Mouse (Mus musculus) heart, embryonic 10.5 days (tissue): Measurements from ENCODE around the gene Clec5a. TPM values are rescaled to one million over a fixed set of nuclear protein-coding genes. Genes with fewer than 3 reads are reported as not detected.

Source experiments
- DNase-seq: peaks from one replicate; pipeline ENCODE4 v3.0.0-alpha.2; 2017; ENCODE audit warnings: low spot score
- H3K27ac ChIP-seq: fragments of 300-500 bp; sonication (generic); 2 replicates; pipeline ENCODE4 v1.5.1; 2016; ENCODE audit warnings: mild to moderate bottlenecking
- H3K27me3 ChIP-seq: fragments of 300-500 bp; sonication (generic); 2 replicates; pipeline ENCODE4 v1.6.1; 2016; ENCODE audit warnings: mild to moderate bottlenecking; ENCODE audit not compliant: poor library complexity, insufficient read depth, severe bottlenecking
- H3K36me3 ChIP-seq: fragments of 300-500 bp; sonication (generic); 2 replicates; pipeline ENCODE4 v1.6.1; 2016; ENCODE audit warnings: mild to moderate bottlenecking, moderate library complexity
- H3K4me1 ChIP-seq: fragments of 300-500 bp; sonication (generic); 2 replicates; pipeline ENCODE4 v1.6.1; 2016; ENCODE audit warnings: mild to moderate bottlenecking
- H3K4me3 ChIP-seq: fragments of 300-500 bp; sonication (generic); 2 replicates; pipeline ENCODE4 v1.5.1; 2016; ENCODE audit warnings: mild to moderate bottlenecking, moderate library complexity
- H3K9me3 ChIP-seq: fragments of 300-500 bp; sonication (generic); 2 replicates; pipeline ENCODE4 v1.6.1; 2016; ENCODE audit warnings: mild to moderate bottlenecking, moderate library complexity
- WGBS: fragments of 180-500 bp; shearing (Covaris S2); methylation state at CpG from one replicate; pipeline ENCODE4 v1.1.7; 2016; 5-methylcytosine and 5-hydroxymethylcytosine counted together
- polyA plus RNA-seq: library from polyadenylated mRNA; unstranded; fragments of >200 nt; fragmentation: Nextera tagmentation; extraction: Ambion mirVana; gene quantifications from 2 replicates; pipeline ENCODE4 v1.2.1, GENCODE M21; 2016

Gene Clec5a
- polyA plus RNA-seq, 1 experiment from 2014 or later, result 0.53 TPM

DNA sequence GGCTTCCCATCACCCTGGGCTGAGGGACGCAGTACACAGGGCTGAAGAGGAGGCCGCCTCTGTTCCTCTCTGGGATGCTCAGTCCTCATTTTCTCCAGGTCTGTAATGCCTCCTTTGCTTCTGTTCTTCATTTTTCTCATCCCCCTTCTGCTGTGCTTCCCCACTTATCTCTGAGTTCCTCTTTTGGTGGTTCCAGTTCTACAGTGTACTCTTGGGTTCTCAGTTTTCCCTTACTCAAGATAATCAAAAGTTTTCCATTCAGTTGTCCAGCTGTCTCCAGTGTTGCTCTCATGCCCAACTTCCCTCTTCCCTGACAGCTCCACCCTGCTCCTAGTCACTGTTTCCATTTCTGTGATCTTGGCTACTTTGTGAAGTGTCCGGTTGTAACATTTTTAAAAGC is 12.0 kb downstream of the Clec5a start:
- Histone ChIP-seq H3K4me3 (no peak overlapping the region), H3K4me1 (no peaks in the 10 kb centered on the region), H3K27me3 (no peaks in the 10 kb centered on the region), H3K27ac (no peak overlapping the region), H3K36me3 (no peaks in the 10 kb centered on the region), H3K9me3 (no peaks in the 10 kb centered on the region)
- 51% methylated on average over 3 of the region's 3 CpGs for WGBS
- no peak for DNase-seq

GRCm38 (mm10) chr6:40569187-40569586 is 16.4 kb downstream of the Clec5a start, which contains the start of gene Olfr460:
TSS of gene Olfr460 (plus strand) at chr6:40569487.
- no peaks in the 10 kb centered on the region for H3K4me1 ChIP-seq
- H3K27me3 ChIP-seq, result no peaks in the 10 kb centered on the region
- H3K9me3 ChIP-seq, result no peaks in the 10 kb centered on the region
- DNase-seq, result no peak
- WGBS, result 82% methylated on average over 3 of the region's 3 CpGs
- H3K27ac ChIP-seq, result no peak within 1 kb of the TSS
- H3K4me3 ChIP-seq, result no peak within 1 kb of the TSS
- no peaks in the 10 kb centered on the region for H3K36me3 ChIP-seq

DNA sequence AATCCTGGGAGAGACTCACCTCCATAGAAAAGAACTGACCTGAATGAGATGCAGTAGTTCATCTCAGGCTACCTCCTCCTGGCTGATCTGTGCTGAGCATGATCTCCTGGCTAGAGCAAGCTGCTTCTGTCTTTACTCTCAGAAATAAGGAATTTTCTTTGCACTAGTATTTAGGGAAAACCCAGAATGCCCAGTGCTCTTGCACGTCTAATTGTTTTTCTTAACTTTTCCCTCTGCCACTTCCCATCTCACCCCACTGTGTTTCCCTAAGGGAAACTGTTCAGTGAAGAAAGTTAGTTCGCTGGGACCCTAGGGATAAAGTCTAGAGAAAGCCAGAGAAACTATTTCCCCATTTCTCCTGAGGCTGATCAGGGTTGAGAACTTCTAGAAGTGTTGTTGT is 30.7 kb downstream of the Clec5a start, which contains the start of gene Olfr461:
Gene Olfr461, minus strand, starts transcription at position 101 of the 400 bp plus-strand sequence.
- Histone ChIP-seq H3K4me1 (no peaks in the 10 kb centered on the region), H3K27ac (no peak within 1 kb of the TSS), H3K4me3 (no peak within 1 kb of the TSS), H3K9me3 (no peaks in the 10 kb centered on the region), H3K36me3 (no peaks in the 10 kb centered on the region), H3K27me3 (no peaks in the 10 kb centered on the region)
- 83% methylated on average over 2 of the region's 2 CpGs for WGBS
- no peak for DNase-seq

DNA sequence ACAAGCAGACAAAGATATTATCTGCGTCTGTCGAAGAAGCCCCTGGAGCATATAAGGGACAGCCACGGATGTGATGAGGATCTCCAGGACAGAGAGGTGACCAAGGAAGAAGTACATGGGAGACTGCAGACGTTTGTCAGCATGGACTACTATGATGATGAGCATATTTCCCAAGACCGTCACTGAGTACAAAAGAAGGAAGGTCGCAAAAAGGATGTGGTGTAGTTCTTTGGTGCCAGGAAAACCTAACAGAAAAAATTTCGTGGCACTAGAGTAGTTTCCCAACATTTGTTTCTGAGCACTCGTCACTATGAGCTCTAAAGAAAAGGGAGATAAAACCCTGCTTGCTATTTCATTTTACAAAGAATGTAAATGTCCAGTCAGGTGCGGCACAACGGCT is 40.9 kb downstream of the Clec5a start:
- Histone ChIP-seq H3K27me3 (no peaks in the 10 kb centered on the region), H3K4me3 (no peak overlapping the region), H3K4me1 (no peaks in the 10 kb centered on the region), H3K36me3 (no peaks in the 10 kb centered on the region), H3K9me3 (no peaks in the 10 kb centered on the region), H3K27ac (no peak overlapping the region)
- DNase-seq, result no peak
- WGBS, result 81% methylated on average over 10 of the region's 10 CpGs

Other genes starting within 250 kb of the Clec5a start
- gene E330009J07Rik, start 149.7 kb downstream of the Clec5a start, polyA plus RNA-seq, result 3.6 and 6.8 TPM in 2 replicates
- gene Wee2, start 146.7 kb downstream of the Clec5a start, polyA plus RNA-seq, result 0.04 TPM in 1 of 2 replicates, not detected in the other
- gene Ssbp1, start 114.5 kb downstream of the Clec5a start, polyA plus RNA-seq, result 122 and 162 TPM in 2 replicates
- gene Tas2r137, start 94.6 kb downstream of the Clec5a start, polyA plus RNA-seq, result not detected in 2 replicates
- gene Tas2r108, start 92.3 kb downstream of the Clec5a start, polyA plus RNA-seq, result not detected in 2 replicates
- 0.41 TPM in 1 of 2 replicates, not detected in the other for gene Prss37, start 66.3 kb downstream of the Clec5a start, polyA plus RNA-seq
- not detected in 2 replicates for gene Olfr461, start 30.8 kb downstream of the Clec5a start, polyA plus RNA-seq
- not detected in 2 replicates for gene Olfr460, start 16.3 kb downstream of the Clec5a start, polyA plus RNA-seq
- gene Tas2r138, start 27.5 kb upstream of the Clec5a start, polyA plus RNA-seq, result not detected in 2 replicates
- gene Mgam, start 43.0 kb upstream of the Clec5a start, polyA plus RNA-seq, result 0.02 and 0.24 TPM in 2 replicates